Mouse (Mus musculus): ENCODE results near the gene Braf.

Gene Braf

DNA sequence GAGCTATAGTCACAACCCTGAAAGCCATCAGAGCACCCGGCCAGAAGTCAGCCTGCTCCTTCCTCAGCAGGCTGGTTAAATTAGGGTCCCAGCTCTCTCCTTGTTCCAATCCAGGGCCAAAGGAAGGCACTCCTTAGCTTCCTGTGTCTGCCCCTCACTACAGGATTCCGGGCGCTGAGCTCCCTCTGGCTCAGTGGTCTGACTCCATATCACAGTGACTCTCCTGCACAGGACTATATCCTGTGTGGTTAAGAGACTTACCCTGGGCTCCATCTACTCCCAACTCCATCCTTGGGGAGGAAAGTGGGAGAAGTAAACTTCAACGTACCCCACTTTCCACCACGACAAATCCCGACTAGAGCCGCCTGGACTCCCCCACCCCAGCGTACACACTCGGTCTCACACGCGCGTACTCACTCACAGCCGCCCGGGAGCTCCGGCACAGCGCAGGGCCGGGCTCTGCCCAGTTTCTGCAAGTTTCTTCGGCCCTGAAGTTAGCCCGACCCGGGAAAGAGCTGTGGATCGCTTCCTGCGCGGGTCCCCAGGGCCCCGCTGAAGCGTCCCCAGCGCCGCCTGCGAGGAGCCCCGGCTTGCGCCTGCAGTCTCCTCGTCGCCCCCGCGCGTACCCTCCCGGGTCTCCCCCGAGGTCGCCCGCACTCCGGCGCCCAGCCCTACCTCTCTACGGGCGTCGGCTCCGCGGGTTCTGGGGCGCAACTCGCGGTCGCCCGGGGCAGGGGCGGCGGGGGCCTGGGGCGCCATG lies 168.2 kb downstream of the Braf start:
- no peak for DNase-seq (ENCODE audit: low read depth)

DNA sequence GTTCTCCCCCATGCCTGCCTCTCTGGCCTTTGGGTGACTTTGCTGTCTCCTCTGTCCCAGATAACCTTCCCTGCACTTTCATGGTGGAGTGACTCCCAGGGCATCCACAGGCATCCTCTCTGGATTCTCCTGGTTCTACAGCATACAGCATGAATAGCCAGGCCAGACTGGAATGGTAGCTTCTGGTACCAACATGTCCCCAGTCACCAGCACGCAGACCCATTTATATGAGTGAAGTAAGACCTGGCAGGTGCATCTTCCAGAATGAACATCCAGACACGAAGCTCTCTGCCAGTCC lies 169.7 kb downstream of the Braf start:
- DNase-seq (ENCODE audit: low read depth) = no peak

GRCm38 (mm10) chr6:39554888-39555647 lies 170.2 kb downstream of the Braf start:
- no peak for DNase-seq (ENCODE audit: low read depth)
